In the genomic region with DNA sequence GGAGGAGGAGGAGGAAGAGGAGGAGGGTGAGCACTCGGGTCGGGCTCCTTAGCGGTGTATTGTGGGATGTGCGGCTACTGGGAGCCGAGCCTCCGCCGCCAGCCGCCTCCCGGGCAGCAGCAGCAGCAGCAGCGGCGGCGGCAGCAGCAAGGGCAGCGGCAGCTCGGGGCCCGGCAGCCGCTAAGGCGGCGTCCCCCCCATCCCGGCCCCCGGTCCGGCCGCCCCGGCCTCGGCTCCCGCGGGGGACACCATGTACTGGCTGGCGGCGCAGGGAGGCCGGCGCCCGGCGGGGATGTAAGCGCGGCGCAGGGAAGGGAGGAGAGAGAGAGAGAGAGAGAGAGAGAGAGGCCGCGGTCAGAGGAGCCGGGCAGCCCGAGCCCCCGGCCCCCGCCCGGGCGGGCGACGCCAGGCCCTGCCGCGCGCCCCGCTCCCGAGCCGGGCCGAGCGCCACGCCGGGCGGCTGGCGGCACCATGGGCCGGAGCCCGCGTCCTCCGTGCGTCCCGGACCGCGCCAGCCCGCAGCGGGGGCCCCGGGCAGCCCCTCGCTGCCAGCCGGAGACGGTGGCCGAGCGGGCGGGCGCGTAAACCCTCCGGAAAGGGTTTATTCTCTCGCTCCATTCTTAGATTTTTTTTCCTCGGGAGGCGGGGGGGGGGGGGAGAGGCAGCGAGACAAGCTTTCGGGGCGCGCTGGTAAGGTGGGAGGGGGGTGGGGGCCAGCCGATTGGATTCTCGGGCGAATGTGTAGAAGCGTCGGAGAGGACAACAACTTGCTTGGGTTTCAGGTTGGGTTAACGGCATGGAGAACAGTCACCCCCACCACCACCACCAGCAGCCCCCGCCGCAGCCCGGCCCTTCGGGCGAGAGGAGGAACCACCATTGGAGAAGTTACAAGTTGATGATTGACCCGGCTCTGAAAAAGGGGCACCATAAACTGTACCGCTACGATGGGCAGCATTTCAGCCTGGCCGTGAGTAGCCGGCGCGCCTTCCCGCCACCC, we compare ENCODE assay signal across 9 mouse cellular contexts. TPM values are rescaled to one million over a fixed set of nuclear protein-coding genes. Genes with fewer than 3 reads are reported as not detected.
DNase-seq lines count a peak whose midpoint lies in the region; ATAC-seq lines count a peak whose summit lies in the region.
"Had no signal": no experiment of that assay in that cellular context is flagged by ENCODE, and none has a peak within 500 bp of the region (broad histone marks: within the 10 kb centered on the region; RNA-seq: fewer than 3 reads in every experiment).

A gene (plus strand): TSS at position 33 of the 997 bp plus-strand sequence.

- intact Hi-C loops in heart, postnatal 14 days (cut with DNase I) = no loop called here

- peak in 1 of 2 experiments; percentile 61 for DNase-seq in frontal cortex, adult 2 months (ENCODE audit: extremely low spot score in 1 of 2, low spot score in 1 of 2)
- DNase-seq in frontal cortex, postnatal 10 days (ENCODE audit: low spot score in 2 of 2) = no peak
- peak; percentile 50 to 66 for DNase-seq in adrenal gland, adult 18-20 months (ENCODE audit: low spot score in 2 of 2)
- DNase-seq in heart, postnatal 14 days = peak; percentile 67 to 71
- DNase-seq in layer of hippocampus, postnatal 14 days (ENCODE audit: low spot score in 2 of 2) = no peak
- peak; percentile 68 to 80 for DNase-seq in lung, postnatal 4 days
- peak; percentile 69 to 85 for DNase-seq in spleen, postnatal 4 days (ENCODE audit: low spot score in 2 of 2)

- ATAC-seq in erythroblast, adult 5-6 weeks (replicated peaks; ENCODE audit: low FRiP score, poor library complexity, severe bottlenecking) = 0 out of 2 replicates have a peak, but pooled peaks have one; percentile 11
- ATAC-seq: Patski had no signal

RNA-seq across cellular contexts. Expression of the gene that starts here (rescaled TPM):
- 12.7 and 13.1 TPM in 2 replicates for polyA plus RNA-seq in frontal cortex, adult 2 months (2012; rRNA removed)
- total RNA-seq in adrenal gland, adult 18-20 months (2021) = 10 to 100 TPM; 19.1 to 25.8 TPM
- total RNA-seq in erythroblast, adult 5-6 weeks (2015; ENCODE audit: low replicate concordance) = 15.6 and 19.2 TPM in 2 replicates
- total RNA-seq in erythroblast, adult 5-6 weeks (2017; ENCODE audit: low replicate concordance) = 5.5 and 7.7 TPM in 2 replicates
- total RNA-seq in heart, postnatal 14 days (2021) = 10 to 100 TPM; 18.1 to 21.3 TPM
- 10 to 100 TPM; 31.1 to 31.2 TPM for total RNA-seq in layer of hippocampus, postnatal 14 days (2021)

Comparison
In these comparisons a context has a peak if more than half of its experiments do, and no peak if none do; other contexts are left out.
1. DNase-seq: peak in adrenal gland, adult 18-20 months (2 of 2), heart, postnatal 14 days (2 of 2), lung, postnatal 4 days (2 of 2) and spleen, postnatal 4 days (2 of 2); none in frontal cortex, postnatal 10 days (0 of 2) and layer of hippocampus, postnatal 14 days (0 of 2).